Mouse (Mus musculus): ENCODE results near the gene Elavl1. TPM values are rescaled to one million over a fixed set of nuclear protein-coding genes. Genes with fewer than 3 reads are reported as not detected.

Gene Elavl1
- total RNA-seq, 2 experiments from 2014 or later, result 99.5 to 107 TPM

- peak; percentile 82 for ATAC-seq (replicated peaks; ENCODE audit: poor library complexity, severe bottlenecking)
Measured at GRCm38 (mm10) chr8:4238434-4239192, 86.6 kb downstream of the Elavl1 start, which contains the start of the genes Map2k7 and Gm49320. Gene Map2k7, plus strand, starts transcription at chr8:4238740. Gene Gm49320, plus strand, starts transcription at chr8:4238865.

GRCm38 (mm10) chr8:4237814-4238433, 87.3 kb downstream of the Elavl1 start:
- ATAC-seq (replicated peaks; ENCODE audit: poor library complexity, severe bottlenecking), result peak; percentile 2; the same call in 1 of the 2 replicates

Other genes with a start within 250 kb of the Elavl1 start
- 0.64 TPM in 1 of 2 replicates, not detected in the other for gene Cd209f, start 219.6 kb downstream of the Elavl1 start, total RNA-seq (2014; fragmentation: Nextera tagmentation)
- not detected in 2 replicates for gene Cd209f, start 219.6 kb downstream of the Elavl1 start, total RNA-seq (2017)
- gene Cd209g, start 191.3 kb downstream of the Elavl1 start, total RNA-seq (2014; fragmentation: Nextera tagmentation), result not detected in 2 replicates
- gene Cd209g, start 191.3 kb downstream of the Elavl1 start, total RNA-seq (2017), result not detected in 2 replicates
- 4.4 and 10.5 TPM in 2 replicates for gene Evi5l, start 158.8 kb downstream of the Elavl1 start, total RNA-seq (2014; fragmentation: Nextera tagmentation)
- 4.1 and 9.4 TPM in 2 replicates for gene Evi5l, start 158.8 kb downstream of the Elavl1 start, total RNA-seq (2017)
- gene Prr36, start 108.0 kb downstream of the Elavl1 start, total RNA-seq (2014; fragmentation: Nextera tagmentation), result 0.68 and 0.80 TPM in 2 replicates
- under 0.01 TPM in 1 of 2 replicates, not detected in the other for gene Prr36, start 108.0 kb downstream of the Elavl1 start, total RNA-seq (2017)
- not detected in 2 replicates for gene Lrrc8e, start 98.6 kb downstream of the Elavl1 start, total RNA-seq (2014; fragmentation: Nextera tagmentation)
- not detected in 2 replicates for gene Lrrc8e, start 98.6 kb downstream of the Elavl1 start, total RNA-seq (2017)
- 29.7 and 44.6 TPM in 2 replicates for gene Map2k7, start 86.7 kb downstream of the Elavl1 start, total RNA-seq (2014; fragmentation: Nextera tagmentation)
- gene Map2k7, start 86.7 kb downstream of the Elavl1 start, total RNA-seq (2017), result 21.5 and 34.3 TPM in 2 replicates
- 1.1 TPM in 1 of 2 replicates, not detected in the other for gene Gm49320, start 86.5 kb downstream of the Elavl1 start, total RNA-seq (2014; fragmentation: Nextera tagmentation)
- gene Gm49320, start 86.5 kb downstream of the Elavl1 start, total RNA-seq (2017), result 0.52 TPM in 1 of 2 replicates, not detected in the other
- 13.1 and 17.0 TPM in 2 replicates for gene Tgfbr3l, start 77.2 kb downstream of the Elavl1 start, total RNA-seq (2014; fragmentation: Nextera tagmentation)
- gene Tgfbr3l, start 77.2 kb downstream of the Elavl1 start, total RNA-seq (2017), result 2.4 and 2.8 TPM in 2 replicates
- 14.4 and 14.5 TPM in 2 replicates for gene Snapc2, start 72.3 kb downstream of the Elavl1 start, total RNA-seq (2014; fragmentation: Nextera tagmentation)
- 12.5 and 14.5 TPM in 2 replicates for gene Snapc2, start 72.3 kb downstream of the Elavl1 start, total RNA-seq (2017)
- 3.8 and 3.9 TPM in 2 replicates for gene Ctxn1, start 66.1 kb downstream of the Elavl1 start, total RNA-seq (2014; fragmentation: Nextera tagmentation)
- 0.60 TPM in 1 of 2 replicates, not detected in the other for gene Ctxn1, start 66.1 kb downstream of the Elavl1 start, total RNA-seq (2017)
- 72.1 and 74.5 TPM in 2 replicates for gene Timm44, start 49.5 kb downstream of the Elavl1 start, total RNA-seq (2014; fragmentation: Nextera tagmentation)
- 113 and 128 TPM in 2 replicates for gene Timm44, start 49.5 kb downstream of the Elavl1 start, total RNA-seq (2017)
- gene Ccl25, start 203 bp downstream of the Elavl1 start, total RNA-seq (2014; fragmentation: Nextera tagmentation), result 16.9 and 23.2 TPM in 2 replicates
- 5.1 and 16.7 TPM in 2 replicates for gene Ccl25, start 203 bp downstream of the Elavl1 start, total RNA-seq (2017)
- 4.6 and 10.0 TPM in 2 replicates for gene Cers4, start 167.6 kb upstream of the Elavl1 start, total RNA-seq (2014; fragmentation: Nextera tagmentation)
- 2.8 and 5.1 TPM in 2 replicates for gene Cers4, start 167.6 kb upstream of the Elavl1 start, total RNA-seq (2017)

Data from granulocyte monocyte progenitor cell, adult 5-6 weeks (primary cell).